Mouse (Mus musculus) liver, adult (tissue): Measurements from ENCODE around the gene Pdzrn3.

ENCODE experiments used
- GATA4 ChIP-seq: IDR thresholded peaks from 2 replicates; pipeline ENCODE4 v1.6.1; 2014; ENCODE audit warnings: mild to moderate bottlenecking, low read length; ENCODE audit not compliant: insufficient replicate concordance

Gene Pdzrn3

GRCm38 (mm10) chr6:101291944-101292343, 85.8 kb downstream of the Pdzrn3 start:
- no peak for TF ChIP-seq GATA4

- TF ChIP-seq GATA4: no peak
Observed at GRCm38 (mm10) chr6:101290160-101290559, 87.5 kb downstream of the Pdzrn3 start.

- no peak for TF ChIP-seq GATA4
Observed at GRCm38 (mm10) chr6:101289428-101289827, 88.3 kb downstream of the Pdzrn3 start.

GRCm38 (mm10) chr6:101287566-101288173, 90.0 kb downstream of the Pdzrn3 start:
- no peak for TF ChIP-seq GATA4

- TF ChIP-seq GATA4: no peak
Observed at GRCm38 (mm10) chr6:101287077-101287476, 90.6 kb downstream of the Pdzrn3 start.

- no peak for TF ChIP-seq GATA4
Observed at GRCm38 (mm10) chr6:101284368-101284955, 93.2 kb downstream of the Pdzrn3 start.

GRCm38 (mm10) chr6:101283891-101284290, 93.8 kb downstream of the Pdzrn3 start:
- no peak for TF ChIP-seq GATA4

GRCm38 (mm10) chr6:101281644-101282043, 96.1 kb downstream of the Pdzrn3 start:
- TF ChIP-seq GATA4: no peak

GRCm38 (mm10) chr6:101280811-101281218, 96.9 kb downstream of the Pdzrn3 start:
- no peak for TF ChIP-seq GATA4

- TF ChIP-seq GATA4: no peak
Observed at GRCm38 (mm10) chr6:101278286-101278932, 99.3 kb downstream of the Pdzrn3 start.

GRCm38 (mm10) chr6:101276261-101276660, 101.4 kb downstream of the Pdzrn3 start:
- TF ChIP-seq GATA4: no peak

GRCm38 (mm10) chr6:101275806-101276205, 101.9 kb downstream of the Pdzrn3 start:
- TF ChIP-seq GATA4: no peak

- TF ChIP-seq GATA4: no peak
Observed at GRCm38 (mm10) chr6:101274846-101275245, 102.9 kb downstream of the Pdzrn3 start.

GRCm38 (mm10) chr6:101272256-101272655, 105.4 kb downstream of the Pdzrn3 start:
- TF ChIP-seq GATA4: no peak

- no peak; the same call in 1 of the 2 replicates for TF ChIP-seq GATA4
Observed at GRCm38 (mm10) chr6:101271378-101272135, 106.1 kb downstream of the Pdzrn3 start.

GRCm38 (mm10) chr6:101270095-101270826, 107.4 kb downstream of the Pdzrn3 start:
- no peak for TF ChIP-seq GATA4
